Mouse (Mus musculus): ENCODE measurements around the gene Tex10.

Gene Tex10

DNA sequence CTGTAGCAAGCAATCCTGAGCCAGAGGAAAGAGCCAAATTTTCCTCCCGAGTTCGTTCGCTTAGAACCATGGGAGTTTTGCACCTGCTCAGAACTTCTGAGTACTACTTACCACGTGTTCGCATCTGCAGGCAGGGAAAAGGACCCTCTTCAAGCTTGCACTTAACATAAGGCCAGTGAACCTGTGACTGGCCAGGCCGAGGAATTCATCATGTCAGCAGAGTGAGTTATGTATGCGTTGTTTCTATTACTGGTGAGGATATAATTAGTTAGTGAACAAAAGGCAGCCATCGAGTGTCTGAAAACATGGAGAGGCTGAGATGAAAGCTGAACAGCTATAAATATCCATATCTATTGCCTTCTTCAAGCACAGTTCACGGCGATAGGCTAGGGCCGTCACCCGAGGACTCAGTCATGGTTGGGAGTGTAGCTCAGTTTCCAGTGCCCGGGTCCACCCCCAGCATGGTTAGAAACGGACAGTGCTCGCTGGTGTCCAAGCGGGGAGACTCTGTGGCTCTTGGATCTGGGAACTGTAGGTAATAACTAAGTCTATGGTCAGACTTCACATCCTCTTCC is 70.1 kb downstream of the Tex10 start:
- no peak for DNase-seq

DNA sequence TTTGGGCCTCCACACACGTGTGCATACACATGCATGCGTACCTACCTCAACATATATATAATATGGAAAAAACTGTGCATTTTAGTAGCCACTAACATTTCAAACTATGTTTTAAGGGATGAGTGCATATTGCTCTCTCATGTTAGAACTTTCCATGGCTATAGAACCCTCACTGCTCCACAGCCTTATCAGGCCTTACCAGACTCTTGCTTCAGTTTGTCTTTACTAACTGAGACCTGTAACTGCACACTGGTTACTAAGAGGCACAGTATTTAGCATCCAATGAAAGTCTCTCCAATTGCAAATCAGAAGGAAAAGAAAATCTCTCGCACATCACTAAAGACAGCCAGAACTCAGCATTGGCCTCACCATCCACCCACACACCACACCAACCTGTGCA is 76.3 kb downstream of the Tex10 start:
- no peak for DNase-seq

DNA sequence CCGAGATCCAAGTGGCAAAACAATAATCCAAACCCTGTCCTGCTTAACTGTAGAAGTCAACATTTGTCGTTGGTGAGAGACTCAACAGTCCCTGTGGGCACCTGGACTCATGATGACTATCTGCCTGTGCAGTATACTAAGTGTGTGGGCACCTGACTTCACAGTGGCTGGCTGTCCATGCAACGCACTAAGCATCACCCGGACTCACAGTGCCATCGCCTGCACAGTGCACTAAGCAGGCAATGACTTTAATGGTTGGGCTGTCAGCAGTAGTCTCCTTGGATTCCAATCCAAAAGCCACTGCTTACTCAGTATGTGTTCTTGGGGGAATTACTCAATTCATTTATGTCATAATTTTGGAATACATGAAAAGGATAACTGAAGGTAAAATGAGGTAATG is 90.8 kb downstream of the Tex10 start:
- DNase-seq: no peak

DNA sequence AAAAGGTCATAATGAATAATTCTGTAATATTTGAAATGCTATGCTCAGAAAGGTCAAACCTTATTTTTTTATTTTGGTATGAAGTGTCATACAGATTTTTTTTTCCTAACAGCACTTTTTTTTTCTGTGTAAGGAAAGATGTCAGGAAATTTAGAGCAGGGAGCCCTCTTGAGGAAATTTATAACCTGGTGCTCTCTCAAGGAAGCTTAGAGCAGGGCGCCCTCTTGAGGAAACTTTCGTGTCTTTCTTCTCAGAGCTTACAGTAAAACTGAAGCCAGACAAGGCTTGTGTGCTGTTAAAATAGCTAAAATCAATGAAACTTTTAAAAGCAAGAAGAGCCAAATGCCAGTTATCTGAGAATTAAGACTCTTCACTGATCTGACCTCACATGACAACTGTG is 92.3 kb downstream of the Tex10 start:
- DNase-seq: peak; percentile 66 to 84

Measured in cerebellum, postnatal 25 days (tissue).